Mouse (Mus musculus) spleen, postnatal 36 days (tissue): ENCODE results near the gene Alkbh4.
A peak's percentile ranks its signal among the peaks of the same experiment; 100 is the strongest.

Source experiments
- DNase-seq, 2 experiments: peaks; one replicate each; pipeline ENCODE4 v3.0.0; 2022; ENCODE audit warnings: low spot score in 2 of 2, mixed read lengths in 1 of 2

Gene Alkbh4

GRCm38 (mm10) chr5:136182049-136182448, 46.1 kb downstream of the Alkbh4 start:
- DNase-seq = no peak

DNA sequence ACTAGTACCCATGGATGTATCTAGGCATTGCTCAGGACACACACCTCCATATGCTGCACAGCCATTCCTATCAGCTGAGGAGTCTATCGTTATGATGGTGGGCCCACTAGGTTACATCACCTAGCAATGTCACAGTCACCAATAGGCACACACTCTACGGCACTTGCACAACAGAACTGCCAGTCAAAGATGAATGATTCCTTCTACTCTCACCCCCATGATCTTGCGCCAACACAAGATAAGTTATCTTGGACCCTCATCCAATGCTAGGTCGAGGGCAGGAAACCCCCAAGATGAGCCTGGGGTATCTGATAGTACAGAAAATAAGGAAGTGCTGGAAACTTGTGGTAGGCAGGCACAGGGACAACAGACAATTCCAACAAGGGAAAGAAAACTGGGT, 46.9 kb downstream of the Alkbh4 start:
- DNase-seq = no peak

- no peak for DNase-seq
Observed at GRCm38 (mm10) chr5:136183766-136184165, 47.8 kb downstream of the Alkbh4 start.

- peak; percentile 65 to 78 for DNase-seq
Observed at GRCm38 (mm10) chr5:136186723-136187122, 50.8 kb downstream of the Alkbh4 start.
